Mouse (Mus musculus) E14TG2a.4 (cell line): ENCODE measurements at regions not wholly inside any gene's neighbourhood (a gene's known extent, or its start where the extent isn't known, plus 50 kb on each side); places are given as distances from the start of the nearest gene placed in this dataset.

Experiments used
- H3K27me3 ChIP-seq: 2 replicates; pipeline ENCODE4 v1.6.1; 2014; ENCODE audit warnings: low read length, control low read depth; ENCODE audit not compliant: insufficient read depth
- H3K36me3 ChIP-seq: 2 replicates; pipeline ENCODE4 v1.6.1; 2014; ENCODE audit warnings: low read length, control low read depth; ENCODE audit not compliant: insufficient read depth
- H3K4me1 ChIP-seq: replicated peaks from 2 replicates; pipeline ENCODE4 v1.6.1; 2014; ENCODE audit warnings: low read depth, low read length, control low read depth
- H3K4me3 ChIP-seq: replicated peaks from 2 replicates; pipeline ENCODE4 v1.5.1; 2014; ENCODE audit warnings: mild to moderate bottlenecking, low read length
- H3K9me3 ChIP-seq: 2 replicates; pipeline ENCODE4 v1.6.1; 2014; ENCODE audit warnings: low read length, control low read depth
- CTCF ChIP-seq: conservative IDR thresholded peaks from 2 replicates; pipeline ENCODE4 v1.5.1; 2014; ENCODE audit warnings: low read length
- NANOG ChIP-seq: IDR thresholded peaks from 2 replicates; pipeline ENCODE4 v1.6.1; 2014; ENCODE audit warnings: borderline replicate concordance, low read length, mixed read lengths
- POU5F1 ChIP-seq: IDR thresholded peaks from 2 replicates; pipeline ENCODE4 v1.6.1; 2014; ENCODE audit warnings: low read length, borderline replicate concordance

- Histone ChIP-seq H3K4me3 (no peak overlapping the region), H3K9me3 (no peaks in the 10 kb centered on the region), H3K4me1 (no peaks in the 10 kb centered on the region), H3K36me3 (no peaks in the 10 kb centered on the region), H3K27me3 (no peaks in the 10 kb centered on the region)
- no peak for TF ChIP-seq POU5F1
- TF ChIP-seq NANOG, result no peak
- no peak for TF ChIP-seq CTCF
These were observed 328.8 kb downstream of the Tex13c3 start for GRCm38 (mm10) chrX:19152170-19152861.

- TF ChIP-seq CTCF (no peak), POU5F1 (no peak), NANOG (no peak)
- Histone ChIP-seq H3K27me3 (no peaks in the 10 kb centered on the region), H3K9me3 (no peaks in the 10 kb centered on the region), H3K4me3 (no peak overlapping the region), H3K4me1 (no peaks in the 10 kb centered on the region), H3K36me3 (no peaks in the 10 kb centered on the region)
These were observed 330.5 kb downstream of the Tex13c3 start for GRCm38 (mm10) chrX:19150606-19151005.

- no peak for TF ChIP-seq POU5F1
- no peak for TF ChIP-seq CTCF
- TF ChIP-seq NANOG, result no peak
- Histone ChIP-seq H3K9me3 (no peaks in the 10 kb centered on the region), H3K36me3 (no peaks in the 10 kb centered on the region), H3K4me3 (no peak overlapping the region), H3K4me1 (no peaks in the 10 kb centered on the region), H3K27me3 (no peaks in the 10 kb centered on the region)
These were observed 332.4 kb downstream of the Tex13c3 start for GRCm38 (mm10) chrX:19148672-19149071.

GRCm38 (mm10) chrX:19148251-19148650 lies 332.9 kb downstream of the Tex13c3 start:
- Histone ChIP-seq H3K27me3 (no peaks in the 10 kb centered on the region), H3K36me3 (no peaks in the 10 kb centered on the region), H3K4me3 (no peak overlapping the region), H3K4me1 (no peaks in the 10 kb centered on the region), H3K9me3 (no peaks in the 10 kb centered on the region)
- no peak for TF ChIP-seq NANOG
- TF ChIP-seq CTCF, result no peak
- TF ChIP-seq POU5F1, result no peak

- H3K4me1 ChIP-seq, result no peaks in the 10 kb centered on the region
- no peaks in the 10 kb centered on the region; the same call in 1 of the 2 replicates for H3K9me3 ChIP-seq
- H3K4me3 ChIP-seq, result no peak overlapping the region
- no peaks in the 10 kb centered on the region for H3K27me3 ChIP-seq
- TF ChIP-seq NANOG (no peak), CTCF (no peak), POU5F1 (no peak)
- H3K36me3 ChIP-seq, result no peaks in the 10 kb centered on the region
These were observed 368.4 kb downstream of the Tex13c3 start for GRCm38 (mm10) chrX:19112753-19113152.

- Histone ChIP-seq H3K27me3 (no peaks in the 10 kb centered on the region), H3K9me3 (no peaks in the 10 kb centered on the region), H3K4me3 (no peak overlapping the region), H3K4me1 (no peaks in the 10 kb centered on the region), H3K36me3 (no peaks in the 10 kb centered on the region)
- no peak for TF ChIP-seq POU5F1
- no peak for TF ChIP-seq NANOG
- TF ChIP-seq CTCF, result no peak
These were observed 378.2 kb downstream of the Tex13c3 start for GRCm38 (mm10) chrX:19102911-19103310.

- no peak for TF ChIP-seq CTCF
- no peak for TF ChIP-seq POU5F1
- TF ChIP-seq NANOG, result no peak
- no peaks in the 10 kb centered on the region for H3K36me3 ChIP-seq
- no peaks in the 10 kb centered on the region for H3K27me3 ChIP-seq
- H3K9me3 ChIP-seq, result no peaks in the 10 kb centered on the region
- no peaks in the 10 kb centered on the region for H3K4me1 ChIP-seq
- no peak overlapping the region for H3K4me3 ChIP-seq
These were observed 385.2 kb downstream of the Tex13c3 start for GRCm38 (mm10) chrX:19095960-19096359.

- H3K9me3 ChIP-seq, result no peaks in the 10 kb centered on the region
- TF ChIP-seq NANOG (no peak), POU5F1 (no peak), CTCF (no peak)
- no peaks in the 10 kb centered on the region for H3K27me3 ChIP-seq
- no peaks in the 10 kb centered on the region for H3K4me1 ChIP-seq
- H3K4me3 ChIP-seq, result no peak overlapping the region
- no peaks in the 10 kb centered on the region for H3K36me3 ChIP-seq
These were observed 396.7 kb downstream of the Tex13c3 start for GRCm38 (mm10) chrX:19084435-19084834.

- H3K4me1 ChIP-seq, result no peaks in the 10 kb centered on the region
- no peak overlapping the region for H3K4me3 ChIP-seq
- H3K9me3 ChIP-seq, result no peaks in the 10 kb centered on the region
- H3K27me3 ChIP-seq, result no peaks in the 10 kb centered on the region
- no peaks in the 10 kb centered on the region for H3K36me3 ChIP-seq
- TF ChIP-seq POU5F1 (no peak), CTCF (no peak), NANOG (no peak)
These were observed 401.1 kb downstream of the Tex13c3 start for GRCm38 (mm10) chrX:19080021-19080420.
